Mouse (Mus musculus) stomach, embryonic 14.5 days (tissue): ENCODE measurements at regions not wholly inside any gene's neighbourhood (a gene's known extent, or its start where the extent isn't known, plus 50 kb on each side); places are given as distances from the start of the nearest gene placed in this dataset.

Source experiments
- ATAC-seq: fragments of 200-750 bp; cut with Nextera tagmentation; 2 replicates; pipeline ENCODE4 v1.8.0; 2017; ENCODE audit warnings: low read depth, moderate TSS enrichment; ENCODE audit not compliant: insufficient number of reproducible peaks, insufficient read depth, low FRiP score
- H3K27ac ChIP-seq: fragments of 300-500 bp; sonication (generic); 2 replicates; pipeline ENCODE4 v1.5.1; 2014; ENCODE audit warnings: mild to moderate bottlenecking, low read length, moderate library complexity, mixed read lengths
- H3K27me3 ChIP-seq: fragments of 300-500 bp; sonication (generic); 2 replicates; pipeline ENCODE4 v1.6.1; 2014; ENCODE audit warnings: low read length, control low read depth, mixed read lengths; ENCODE audit not compliant: control insufficient read depth, insufficient read depth
- H3K36me3 ChIP-seq: fragments of 300-500 bp; sonication (generic); 2 replicates; pipeline ENCODE4 v1.6.1; 2014; ENCODE audit warnings: mild to moderate bottlenecking, control low read depth, low read length, moderate library complexity, mixed read lengths; ENCODE audit not compliant: control insufficient read depth, insufficient read depth
- H3K4me1 ChIP-seq: fragments of 300-500 bp; sonication (generic); 2 replicates; pipeline ENCODE4 v1.6.1; 2014; ENCODE audit warnings: low read length, control low read depth, mixed read lengths; ENCODE audit not compliant: control insufficient read depth, insufficient read depth
- H3K4me2 ChIP-seq: fragments of 300-500 bp; sonication (generic); replicated peaks from 2 replicates; pipeline ENCODE4 v1.6.1; 2014; ENCODE audit warnings: low read depth, low read length, control low read depth
- H3K4me3 ChIP-seq: fragments of 300-500 bp; sonication (generic); 2 replicates; pipeline ENCODE4 v1.5.1; 2014; ENCODE audit warnings: low read depth, low read length, control low read depth
- H3K9ac ChIP-seq: fragments of 300-500 bp; sonication (generic); replicated peaks from 2 replicates; pipeline ENCODE4 v1.6.1; 2014; ENCODE audit warnings: low read depth, mild to moderate bottlenecking, control low read depth, low read length, moderate library complexity, mixed read lengths
- H3K9me3 ChIP-seq: fragments of 300-500 bp; sonication (generic); 2 replicates; pipeline ENCODE4 v1.6.1; 2016; ENCODE audit warnings: low read depth, low read length, control low read depth; ENCODE audit not compliant: control insufficient read depth
- WGBS: fragments of 180-500 bp; shearing (Covaris S2); extraction: QIAGEN DNeasy Blood & Tissue Kit; methylation state at CpG from one replicate; pipeline ENCODE4 v1.1.7; 2014; 5-methylcytosine and 5-hydroxymethylcytosine counted together

GRCm38 (mm10) chr15:59232290-59232689, 343.2 kb downstream of the Gm49356 start:
- Histone ChIP-seq H3K9me3 (no peaks in the 10 kb centered on the region), H3K27ac (no peak overlapping the region), H3K36me3 (no peaks in the 10 kb centered on the region), H3K4me3 (no peak overlapping the region), H3K4me2 (no peak overlapping the region), H3K9ac (no peak overlapping the region), H3K27me3 (no peaks in the 10 kb centered on the region), H3K4me1 (no peaks in the 10 kb centered on the region)
- no peak for ATAC-seq
- WGBS = 85% methylated on average over 5 of the region's 5 CpGs

GRCm38 (mm10) chr15:59237446-59238161, 348.5 kb downstream of the Gm49356 start:
- no peak overlapping the region for H3K4me3 ChIP-seq
- 75% methylated on average over 6 of the region's 6 CpGs for WGBS
- H3K27me3 ChIP-seq = no peaks in the 10 kb centered on the region
- no peaks in the 10 kb centered on the region for H3K4me1 ChIP-seq
- H3K36me3 ChIP-seq = no peaks in the 10 kb centered on the region
- no peak for ATAC-seq
- no peak overlapping the region for H3K4me2 ChIP-seq
- H3K9me3 ChIP-seq = no peaks in the 10 kb centered on the region
- no peak overlapping the region for H3K9ac ChIP-seq
- no peak overlapping the region for H3K27ac ChIP-seq

- Histone ChIP-seq H3K27ac (no peak overlapping the region), H3K4me1 (0 out of 2 replicates have a peak, but pooled peaks cover 3% of the 10 kb centered on the region), H3K36me3 (no peaks in the 10 kb centered on the region), H3K4me3 (no peak overlapping the region), H3K27me3 (no peaks in the 10 kb centered on the region), H3K4me2 (no peak overlapping the region), H3K9ac (no peak overlapping the region), H3K9me3 (no peaks in the 10 kb centered on the region)
- no peak for ATAC-seq
- WGBS = 87% methylated on average over 7 of the region's 7 CpGs
Measured at GRCm38 (mm10) chr15:59241752-59242151, 352.7 kb downstream of the Gm49356 start.

- H3K27me3 ChIP-seq = no peaks in the 10 kb centered on the region
- H3K27ac ChIP-seq = peak overlapping the region; percentile 22; the same call in 1 of the 2 replicates
- peak; percentile 46; the same call in 1 of the 2 replicates for ATAC-seq
- H3K4me3 ChIP-seq = no peak overlapping the region
- no peak overlapping the region for H3K9ac ChIP-seq
- 41% methylated on average over 4 of the region's 4 CpGs for WGBS
- no peak overlapping the region for H3K4me2 ChIP-seq
- H3K36me3 ChIP-seq = no peaks in the 10 kb centered on the region
- no peaks in the 10 kb centered on the region for H3K9me3 ChIP-seq
- H3K4me1 ChIP-seq = peaks cover 7% of the 10 kb centered on the region; the same call in 1 of the 2 replicates
Measured at GRCm38 (mm10) chr15:59245927-59246649, 357.0 kb downstream of the Gm49356 start.

- 54% methylated on average over 12 of the region's 12 CpGs for WGBS
- Histone ChIP-seq H3K27ac (no peak overlapping the region), H3K9ac (no peak overlapping the region)
Measured at GRCm38 (mm10) chr15:59248477-59249260, 359.6 kb downstream of the Gm49356 start.

GRCm38 (mm10) chr15:59261380-59261779, 372.3 kb downstream of the Gm49356 start:
- H3K4me1 ChIP-seq = no peaks in the 10 kb centered on the region
- WGBS = 52% methylated on average over 1 of the region's 1 CpGs
- no peaks in the 10 kb centered on the region for H3K9me3 ChIP-seq
- no peak overlapping the region for H3K4me3 ChIP-seq
- no peak overlapping the region for H3K4me2 ChIP-seq
- no peak overlapping the region for H3K27ac ChIP-seq
- no peak for ATAC-seq
- no peak overlapping the region for H3K9ac ChIP-seq
- H3K27me3 ChIP-seq = no peaks in the 10 kb centered on the region
- no peaks in the 10 kb centered on the region for H3K36me3 ChIP-seq

More at GRCm38 (mm10) chr15:59248477-59249260, 359.6 kb downstream of the Gm49356 start:
- no peaks in the 10 kb centered on the region for H3K36me3 ChIP-seq
- ATAC-seq = peak; percentile 14; the same call in 1 of the 2 replicates
- no peak overlapping the region for H3K4me2 ChIP-seq
- peaks cover 7% of the 10 kb centered on the region; the same call in 1 of the 2 replicates for H3K4me1 ChIP-seq
- no peaks in the 10 kb centered on the region for H3K27me3 ChIP-seq
- H3K9me3 ChIP-seq = no peaks in the 10 kb centered on the region
- no peak overlapping the region for H3K4me3 ChIP-seq

GRCm38 (mm10) chr15:59262380-59262779, 373.3 kb downstream of the Gm49356 start:
- no peaks in the 10 kb centered on the region for H3K27me3 ChIP-seq
- H3K4me2 ChIP-seq = no peak overlapping the region
- no peaks in the 10 kb centered on the region for H3K4me1 ChIP-seq
- H3K27ac ChIP-seq = no peak overlapping the region
- 82% methylated on average over 2 of the region's 2 CpGs for WGBS
- H3K36me3 ChIP-seq = no peaks in the 10 kb centered on the region
- H3K4me3 ChIP-seq = no peak overlapping the region
- no peaks in the 10 kb centered on the region for H3K9me3 ChIP-seq
- no peak for ATAC-seq
- no peak overlapping the region for H3K9ac ChIP-seq
